Mouse (Mus musculus): ENCODE results near the gene Pgk1. TPM values are rescaled to one million over a fixed set of nuclear protein-coding genes. Genes with fewer than 3 reads are reported as not detected.

The Pgk1 gene
- total RNA-seq, 2 experiments from 2014 or later, result 472 to 481 TPM

- DNase-seq (ENCODE audit: low spot score in 2 of 2), result no peak
These were observed 22.2 kb downstream of the Pgk1 start for GRCm38 (mm10) chrX:106209100-106209499.

GRCm38 (mm10) chrX:106219171-106220032 is 32.5 kb downstream of the Pgk1 start:
- DNase-seq (ENCODE audit: low spot score in 2 of 2), result peak; percentile 66 to 76

DNA sequence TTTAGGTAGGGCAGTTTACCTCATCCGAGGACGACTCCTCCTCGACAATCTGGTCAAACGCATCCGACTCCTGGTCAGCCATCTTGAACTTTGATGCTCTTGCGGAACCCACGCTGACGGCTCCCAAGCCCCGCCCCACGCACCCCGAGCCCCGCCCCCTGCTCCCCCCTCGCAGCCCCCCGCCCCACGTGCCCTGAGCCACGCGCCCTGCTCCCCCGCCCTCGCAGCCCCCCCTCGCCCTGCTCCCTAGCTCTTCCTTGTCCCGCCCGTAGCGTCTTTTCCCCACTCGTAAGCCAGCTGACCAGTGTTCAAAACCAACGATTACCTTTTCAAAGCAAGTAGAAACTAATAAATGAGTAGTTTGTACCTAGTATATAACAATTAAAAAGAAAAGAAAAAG is 34.2 kb downstream of the Pgk1 start, which contains the start of gene Taf9b:
Taf9b (minus strand) TSS at position 101 of the 400 bp plus-strand sequence.
- DNase-seq (ENCODE audit: low spot score in 2 of 2), result no peak

Other genes starting within 250 kb of the Pgk1 start
- 10 to 100 TPM; 12.5 to 12.6 TPM for gene Magt1, start 175.2 kb upstream of the Pgk1 start, total RNA-seq (2021)
- gene Cox7b, start 171.4 kb upstream of the Pgk1 start, total RNA-seq (2021), result 100 to 1,000 TPM; 314 to 326 TPM
- gene Atp7a, start 159.8 kb upstream of the Pgk1 start, total RNA-seq (2021), result 1 to 10 TPM; 7.2 to 8.3 TPM
- 1 to 10 TPM in 1 of 2 experiments, under 1 TPM in 1; 1.00 to 1.2 TPM for gene Tlr13, start 43.9 kb upstream of the Pgk1 start, total RNA-seq (2021)
- gene Taf9b, start 34.1 kb downstream of the Pgk1 start, total RNA-seq (2021), result 10 to 100 TPM; 25.7 to 25.9 TPM
- gene Fnd3c2, start 68.3 kb downstream of the Pgk1 start, total RNA-seq (2021), result not detected